In the genomic region with DNA sequence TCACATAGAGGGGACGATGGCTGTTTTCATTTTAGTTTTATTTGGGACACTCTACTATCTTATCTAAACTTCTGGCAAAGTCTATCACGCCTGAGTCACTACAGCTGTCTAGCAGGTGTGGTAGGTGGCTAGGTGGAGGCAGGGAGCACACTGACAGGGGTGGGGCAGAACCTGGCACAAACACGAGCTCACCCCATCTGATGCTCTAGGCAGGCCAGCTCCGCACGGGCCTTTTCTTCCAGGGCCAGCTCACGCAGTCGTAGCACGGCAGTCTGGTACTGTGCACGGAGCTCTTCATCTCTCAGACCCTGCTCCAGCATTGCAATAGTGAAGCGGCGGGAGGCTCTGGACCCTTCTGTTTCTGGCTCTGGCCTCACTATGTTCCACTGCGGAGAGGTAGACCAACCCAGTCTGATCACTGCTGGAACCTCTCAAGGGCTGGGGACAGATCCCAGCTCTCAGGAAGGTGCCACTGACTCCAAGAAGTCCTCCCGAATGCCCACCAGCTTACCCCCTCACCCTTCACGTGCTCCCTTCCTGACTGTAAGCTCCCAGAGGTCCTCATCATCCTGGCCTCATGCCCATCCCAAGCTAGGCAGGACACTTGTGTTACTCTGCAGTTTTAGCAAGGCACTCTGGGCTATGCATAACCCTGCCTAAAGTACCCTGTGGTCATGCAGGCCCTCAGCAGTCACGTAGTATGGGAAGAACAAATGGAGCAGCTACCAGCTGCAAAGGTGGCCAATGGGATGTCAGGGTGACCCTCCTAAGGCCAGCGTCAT, we compare ENCODE assay signal across 31 mouse cellular contexts. TPM values are rescaled to one million over a fixed set of nuclear protein-coding genes. Genes with fewer than 3 reads are reported as not detected.
DNase-seq lines count a peak whose midpoint lies in the region; ATAC-seq lines count a peak whose summit lies in the region.
"Had no signal": no experiment of that assay in that cellular context is flagged by ENCODE, and none has a peak within 500 bp of the region (broad histone marks: within the 10 kb centered on the region; RNA-seq: fewer than 3 reads in every experiment).

No protein-coding gene starts in this region.

- 89% methylated on average over 16 of the region's 16 CpGs for WGBS in forebrain, embryonic 10.5 days
- WGBS in forebrain, embryonic 11.5 days = 87% methylated on average over 16 of the region's 16 CpGs
- WGBS in midbrain, embryonic 11.5 days = 88% methylated on average over 16 of the region's 16 CpGs
- WGBS in midbrain, embryonic 10.5 days = 84% methylated on average over 16 of the region's 16 CpGs
- WGBS in stomach, embryonic 16.5 days = 73% methylated on average over 16 of the region's 16 CpGs

- H3K4me2 ChIP-seq in forebrain, embryonic 11.5 days (ENCODE audit: low read depth, low read length, severe bottlenecking) = no peak overlapping the region
- no peak overlapping the region for H3K4me2 ChIP-seq in midbrain, embryonic 11.5 days
- no peak overlapping the region for H3K4me2 ChIP-seq in stomach, embryonic 16.5 days (ENCODE audit: low read depth, low read length)
- H3K4me2 ChIP-seq: embryonic facial prominence, embryonic 12.5 days; embryonic facial prominence, embryonic 15.5 days; forebrain, embryonic 13.5 days; heart, embryonic 12.5 days; heart, embryonic 15.5 days; hindbrain, embryonic 13.5 days had no signal

- H3K9ac ChIP-seq in forebrain, embryonic 11.5 days (ENCODE audit: low read length) = no peak overlapping the region
- H3K9ac ChIP-seq in midbrain, embryonic 11.5 days (ENCODE audit: low read length) = no peak overlapping the region
- H3K9ac ChIP-seq in stomach, embryonic 16.5 days (ENCODE audit: low read length) = no peak overlapping the region
- H3K9ac ChIP-seq: embryonic facial prominence, embryonic 12.5 days; embryonic facial prominence, embryonic 15.5 days; forebrain, embryonic 13.5 days; heart, embryonic 12.5 days; heart, embryonic 15.5 days; hindbrain, embryonic 13.5 days had no signal

- H3K4me1 ChIP-seq in forebrain, embryonic 10.5 days = 0 out of 2 replicates have a peak, but pooled peaks cover 4% of the 10 kb centered on the region
- no peaks in the 10 kb centered on the region for H3K4me1 ChIP-seq in forebrain, embryonic 11.5 days (replicated peaks; ENCODE audit: control insufficient read depth, insufficient read depth, low read length)
- no peaks in the 10 kb centered on the region for H3K4me1 ChIP-seq in midbrain, embryonic 11.5 days (ENCODE audit: control insufficient read depth, insufficient read depth, low read length)
- no peaks in the 10 kb centered on the region for H3K4me1 ChIP-seq in midbrain, embryonic 10.5 days
- no peaks in the 10 kb centered on the region; the same call in 1 of the 2 replicates for H3K4me1 ChIP-seq in stomach, embryonic 16.5 days (ENCODE audit: control insufficient read depth, insufficient read depth, low read length)
- H3K4me1 ChIP-seq: embryonic facial prominence, embryonic 12.5 days; forebrain, embryonic 13.5 days; heart, embryonic 12.5 days; heart, embryonic 15.5 days; hindbrain, embryonic 13.5 days had no signal

- H3K36me3 ChIP-seq in forebrain, embryonic 10.5 days (replicated peaks) = no peaks in the 10 kb centered on the region
- H3K36me3 ChIP-seq in forebrain, embryonic 11.5 days (ENCODE audit: control insufficient read depth, insufficient read depth, low read length) = no peaks in the 10 kb centered on the region
- H3K36me3 ChIP-seq in midbrain, embryonic 11.5 days (ENCODE audit: control insufficient read depth, insufficient read depth, low read length) = no peaks in the 10 kb centered on the region
- no peaks in the 10 kb centered on the region for H3K36me3 ChIP-seq in midbrain, embryonic 10.5 days
- H3K36me3 ChIP-seq in stomach, embryonic 16.5 days (ENCODE audit: control insufficient read depth, insufficient read depth, low read length) = no peaks in the 10 kb centered on the region
- H3K36me3 ChIP-seq: embryonic facial prominence, embryonic 12.5 days; embryonic facial prominence, embryonic 15.5 days; G1E; heart, embryonic 12.5 days; heart, embryonic 15.5 days; hindbrain, embryonic 10.5 days; hindbrain, embryonic 13.5 days had no signal

- no peaks in the 10 kb centered on the region for H3K9me3 ChIP-seq in forebrain, embryonic 10.5 days
- H3K9me3 ChIP-seq in forebrain, embryonic 11.5 days (ENCODE audit: control insufficient read depth, low read length) = no peaks in the 10 kb centered on the region
- no peaks in the 10 kb centered on the region for H3K9me3 ChIP-seq in midbrain, embryonic 11.5 days (ENCODE audit: control insufficient read depth, low read length)
- no peaks in the 10 kb centered on the region for H3K9me3 ChIP-seq in midbrain, embryonic 10.5 days (replicated peaks)
- H3K9me3 ChIP-seq in stomach, embryonic 16.5 days (replicated peaks; ENCODE audit: control insufficient read depth, low read length) = no peaks in the 10 kb centered on the region
- H3K9me3 ChIP-seq: embryonic facial prominence, embryonic 12.5 days; embryonic facial prominence, embryonic 15.5 days; forebrain, embryonic 13.5 days; G1E; heart, embryonic 12.5 days; heart, embryonic 15.5 days; hindbrain, embryonic 10.5 days; hindbrain, embryonic 13.5 days had no signal

- no peaks in the 10 kb centered on the region for H3K27me3 ChIP-seq in forebrain, embryonic 10.5 days (ENCODE audit: poor library complexity, severe bottlenecking)
- H3K27me3 ChIP-seq in forebrain, embryonic 11.5 days (ENCODE audit: control insufficient read depth, insufficient read depth, low read length) = no peaks in the 10 kb centered on the region
- no peaks in the 10 kb centered on the region for H3K27me3 ChIP-seq in midbrain, embryonic 11.5 days (ENCODE audit: control insufficient read depth, insufficient read depth, low read length)
- no peaks in the 10 kb centered on the region for H3K27me3 ChIP-seq in midbrain, embryonic 10.5 days (ENCODE audit: low read depth, poor library complexity, severe bottlenecking)
- no peaks in the 10 kb centered on the region for H3K27me3 ChIP-seq in stomach, embryonic 16.5 days (ENCODE audit: control insufficient read depth, insufficient read depth, low read length)
- H3K27me3 ChIP-seq: embryonic facial prominence, embryonic 12.5 days; embryonic facial prominence, embryonic 15.5 days; forebrain, embryonic 13.5 days; hindbrain, embryonic 13.5 days had no signal

- ATAC-seq in forebrain, embryonic 11.5 days (replicated peaks; ENCODE audit: low FRiP score) = no peak
- ATAC-seq in midbrain, embryonic 11.5 days (ENCODE audit: low FRiP score) = no peak
- ATAC-seq in stomach, embryonic 16.5 days (ENCODE audit: insufficient read depth, low FRiP score) = 0 out of 2 replicates have a peak, but pooled peaks have one; percentile 42
- ATAC-seq: forebrain, embryonic 13.5 days; forebrain, embryonic 16.5 days; hindbrain, embryonic 16.5 days; Patski had no signal

- no peak overlapping the region for H3K4me3 ChIP-seq in forebrain, embryonic 10.5 days
- no peak overlapping the region for H3K4me3 ChIP-seq in forebrain, embryonic 11.5 days (ENCODE audit: low read depth, low read length)
- H3K4me3 ChIP-seq in midbrain, embryonic 11.5 days (ENCODE audit: low read depth, low read length) = no peak overlapping the region
- H3K4me3 ChIP-seq in midbrain, embryonic 10.5 days = no peak overlapping the region
- no peak overlapping the region for H3K4me3 ChIP-seq in stomach, embryonic 16.5 days (replicated peaks; ENCODE audit: low read length)
- H3K4me3 ChIP-seq: embryonic facial prominence, embryonic 12.5 days; embryonic facial prominence, embryonic 15.5 days; forebrain, embryonic 13.5 days; heart, embryonic 12.5 days; heart, embryonic 15.5 days; hindbrain, embryonic 10.5 days; hindbrain, embryonic 13.5 days had no signal

- DNase-seq in forebrain, embryonic 10.5 days (ENCODE audit: extremely low spot score, low spot score) = no peak
- DNase-seq in forebrain, embryonic 11.5 days (ENCODE audit: low spot score) = no peak
- DNase-seq in midbrain, embryonic 11.5 days (ENCODE audit: low spot score, missing footprints) = peak; percentile 78
- no peak for DNase-seq in midbrain, embryonic 10.5 days (ENCODE audit: low spot score)
- DNase-seq in adrenal gland, postnatal 36 days = no peak
- no peak for DNase-seq in B cell, adult 2 months
- DNase-seq: adrenal gland, postnatal 10 days; cerebellum, adult 11 months; cerebellum, adult 2 months; cerebellum, adult 9-11 months; cerebellum, postnatal 25 days; gastrocnemius, postnatal 10 days; gastrocnemius, postnatal 36 days; heart, postnatal 10 days; heart, postnatal 36 days had no signal

- H3K27ac ChIP-seq in forebrain, embryonic 10.5 days = 0 out of 2 replicates have a peak overlapping the region, but pooled peaks have one; percentile 3
- no peak overlapping the region for H3K27ac ChIP-seq in forebrain, embryonic 11.5 days (ENCODE audit: low read depth, low read length)
- H3K27ac ChIP-seq in midbrain, embryonic 11.5 days (ENCODE audit: low read depth, low read length) = no peak overlapping the region
- no peak overlapping the region for H3K27ac ChIP-seq in midbrain, embryonic 10.5 days (replicated peaks)
- peak overlapping the region; percentile 34; the same call in 1 of the 2 replicates for H3K27ac ChIP-seq in stomach, embryonic 16.5 days (ENCODE audit: low read length)
- H3K27ac ChIP-seq: embryonic facial prominence, embryonic 12.5 days; embryonic facial prominence, embryonic 15.5 days; forebrain, embryonic 13.5 days; heart, embryonic 15.5 days; hindbrain, embryonic 10.5 days; hindbrain, embryonic 13.5 days had no signal

RNA-seq across cellular contexts. Expression of a gene that starts 20.2 kb away (rescaled TPM):
- polyA plus RNA-seq in forebrain, embryonic 10.5 days (2016; fragmentation: Nextera tagmentation; extraction: Ambion mirVana) = 19.8 and 21.1 TPM in 2 replicates
- polyA plus RNA-seq in forebrain, embryonic 11.5 days (2014; fragmentation: Nextera tagmentation; extraction: Ambion mirVana) = 20.6 and 22.9 TPM in 2 replicates
- 18.2 and 18.4 TPM in 2 replicates for polyA plus RNA-seq in midbrain, embryonic 11.5 days (2014; fragmentation: Nextera tagmentation; extraction: Ambion mirVana)
- polyA plus RNA-seq in midbrain, embryonic 10.5 days (2016; fragmentation: Nextera tagmentation; extraction: Ambion mirVana) = 21.0 and 21.3 TPM in 2 replicates
- 23.2 and 24.1 TPM in 2 replicates for polyA plus RNA-seq in stomach, embryonic 16.5 days (2015; fragmentation: Nextera tagmentation; extraction: Ambion mirVana)
- 10 to 100 TPM; 20.5 to 21.0 TPM for total RNA-seq in adrenal gland, postnatal 36 days (2021)

RNA-seq across cellular contexts. Expression of a gene that starts 36.9 kb away (rescaled TPM):
- polyA plus RNA-seq in forebrain, embryonic 10.5 days (2016; fragmentation: Nextera tagmentation; extraction: Ambion mirVana) = 0.05 and 0.07 TPM in 2 replicates
- 0.05 and 0.19 TPM in 2 replicates for polyA plus RNA-seq in forebrain, embryonic 11.5 days (2014; fragmentation: Nextera tagmentation; extraction: Ambion mirVana)
- polyA plus RNA-seq in midbrain, embryonic 11.5 days (2014; fragmentation: Nextera tagmentation; extraction: Ambion mirVana) = 0.05 and 0.10 TPM in 2 replicates
- polyA plus RNA-seq in midbrain, embryonic 10.5 days (2016; fragmentation: Nextera tagmentation; extraction: Ambion mirVana) = 0.02 and 0.07 TPM in 2 replicates
- polyA plus RNA-seq in stomach, embryonic 16.5 days (2015; fragmentation: Nextera tagmentation; extraction: Ambion mirVana) = 0.58 and 0.82 TPM in 2 replicates
- under 1 TPM; 0.36 to 0.46 TPM for total RNA-seq in adrenal gland, postnatal 36 days (2021)
- total RNA-seq: CH12.LX; common myeloid progenitor, adult 5-6 weeks; gastrocnemius, adult 18-20 months; granulocyte monocyte progenitor cell, adult 5-6 weeks had no signal
- polyA plus RNA-seq: G1E had no signal

RNA-seq across cellular contexts. Expression of a gene that starts 49.4 kb away (rescaled TPM):
- 0.22 and 0.29 TPM in 2 replicates for polyA plus RNA-seq in forebrain, embryonic 10.5 days (2016; fragmentation: Nextera tagmentation; extraction: Ambion mirVana)
- polyA plus RNA-seq in forebrain, embryonic 11.5 days (2014; fragmentation: Nextera tagmentation; extraction: Ambion mirVana) = 0.16 TPM in 1 of 2 replicates, not detected in the other
- 0.10 and 0.30 TPM in 2 replicates for polyA plus RNA-seq in midbrain, embryonic 11.5 days (2014; fragmentation: Nextera tagmentation; extraction: Ambion mirVana)
- polyA plus RNA-seq in midbrain, embryonic 10.5 days (2016; fragmentation: Nextera tagmentation; extraction: Ambion mirVana) = 0.35 and 0.49 TPM in 2 replicates
- polyA plus RNA-seq in stomach, embryonic 16.5 days (2015; fragmentation: Nextera tagmentation; extraction: Ambion mirVana) = not detected in 2 replicates
- total RNA-seq in adrenal gland, postnatal 36 days (2021) = under 1 TPM in 1 of 2 experiments, not detected in 1; 0.69 TPM
- total RNA-seq: CH12.LX; common myeloid progenitor, adult 5-6 weeks; G1E; gastrocnemius, adult 18-20 months; gastrocnemius, postnatal 10 days; gastrocnemius, postnatal 36 days; granulocyte monocyte progenitor cell, adult 5-6 weeks; heart, postnatal 10 days; heart, postnatal 36 days had no signal
- polyA plus RNA-seq: forebrain, embryonic 16.5 days; G1E; heart, embryonic 12.5 days; heart, embryonic 15.5 days; Patski had no signal

RNA-seq across cellular contexts. Expression of a gene that starts 57.8 kb away (rescaled TPM):
- polyA plus RNA-seq in forebrain, embryonic 10.5 days (2016; fragmentation: Nextera tagmentation; extraction: Ambion mirVana) = 77.9 and 78.0 TPM in 2 replicates
- polyA plus RNA-seq in forebrain, embryonic 11.5 days (2014; fragmentation: Nextera tagmentation; extraction: Ambion mirVana) = 61.1 and 63.3 TPM in 2 replicates
- polyA plus RNA-seq in midbrain, embryonic 11.5 days (2014; fragmentation: Nextera tagmentation; extraction: Ambion mirVana) = 46.2 and 53.3 TPM in 2 replicates
- polyA plus RNA-seq in midbrain, embryonic 10.5 days (2016; fragmentation: Nextera tagmentation; extraction: Ambion mirVana) = 87.6 and 103 TPM in 2 replicates
- 28.8 and 33.0 TPM in 2 replicates for polyA plus RNA-seq in stomach, embryonic 16.5 days (2015; fragmentation: Nextera tagmentation; extraction: Ambion mirVana)
- total RNA-seq in adrenal gland, postnatal 36 days (2021) = 10 to 100 TPM; 14.5 to 14.7 TPM

Comparison
In these comparisons a context has a peak if more than half of its experiments do, and no peak if none do; other contexts are left out.
1. H3K27ac ChIP-seq: peak in forebrain, embryonic 10.5 days (single experiment) and stomach, embryonic 16.5 days (single experiment); none in forebrain, embryonic 11.5 days (single experiment), midbrain, embryonic 11.5 days (single experiment) and midbrain, embryonic 10.5 days (single experiment).